Mouse (Mus musculus) layer of hippocampus, postnatal 14 days (tissue): ENCODE measurements around the gene Fam222b. TPM values are rescaled to one million over a fixed set of nuclear protein-coding genes. Genes with fewer than 3 reads are reported as not detected.

Source experiments
- DNase-seq, 2 experiments: peaks; one replicate each; pipeline ENCODE4 v3.0.0; 2021 to 2022; ENCODE audit warnings: low spot score in 2 of 2, mixed read lengths in 1 of 2
- total RNA-seq, 2 experiments: library from RNA; stranded (reverse); gene quantifications; 2 replicates each; pipeline ENCODE4 v1.2.3; 2021

Gene Fam222b
- total RNA-seq, 2 experiments from 2014 or later, result 26.7 to 30.7 TPM

DNA sequence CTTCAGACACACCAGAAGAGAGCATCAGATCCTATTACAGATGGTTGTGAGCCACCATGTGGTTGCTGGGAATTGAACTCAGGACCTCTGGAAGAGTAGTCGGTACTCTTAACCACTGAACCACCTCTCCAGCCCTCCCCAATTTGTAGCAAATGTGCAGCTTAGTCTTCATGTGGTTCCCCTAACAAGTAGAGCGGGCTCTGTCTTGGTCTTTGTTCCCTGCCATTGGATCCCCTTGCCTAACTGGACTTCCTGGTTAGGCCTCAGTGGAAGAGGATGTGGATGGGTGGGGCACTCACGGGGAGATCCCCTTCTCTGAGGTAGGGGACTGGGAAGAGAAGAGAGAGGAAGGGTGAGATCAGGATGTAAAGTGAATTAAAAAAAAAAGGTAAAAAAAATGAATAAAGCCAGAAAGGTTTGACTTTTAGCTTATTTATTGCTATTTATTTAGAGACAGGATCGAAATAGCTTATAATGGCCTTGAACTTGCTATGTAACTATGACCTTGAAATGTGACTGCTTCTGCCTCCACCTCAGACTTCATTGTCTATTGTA is 7.5 kb upstream of the Fam222b start:
- no peak for DNase-seq

GRCm38 (mm10) chr11:78087756-78088281 is 6.6 kb upstream of the Fam222b start:
- DNase-seq, result no peak

- DNase-seq, result no peak
Observed at GRCm38 (mm10) chr11:78094137-78094503, 340 bp upstream of the Fam222b start.

GRCm38 (mm10) chr11:78095144-78095516 is 670 bp downstream of the Fam222b start:
- no peak for DNase-seq

DNA sequence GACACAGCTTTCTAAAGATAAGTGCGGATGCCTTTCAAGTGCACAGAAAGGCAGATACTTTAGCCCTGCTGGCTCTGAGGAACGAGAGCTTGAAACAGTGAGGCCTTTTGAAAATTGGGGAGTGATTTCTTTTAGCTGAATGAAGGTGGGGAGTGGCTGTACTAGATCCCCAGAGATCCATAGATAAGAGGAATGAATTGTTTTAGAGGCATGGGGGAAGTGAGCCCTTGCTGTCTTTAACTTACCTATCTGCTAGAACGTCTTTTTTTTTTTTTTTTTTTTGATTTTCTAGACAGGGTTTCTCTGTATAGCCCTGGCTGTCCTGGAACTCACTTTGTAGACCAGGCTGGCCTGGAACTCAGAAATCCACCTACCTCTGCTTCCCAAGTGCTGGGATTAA is 2.6 kb downstream of the Fam222b start:
- no peak for DNase-seq

- DNase-seq, result no peak
Observed at GRCm38 (mm10) chr11:78100746-78101145, 6.3 kb downstream of the Fam222b start.

GRCm38 (mm10) chr11:78102142-78102541 is 7.7 kb downstream of the Fam222b start:
- DNase-seq, result no peak

DNA sequence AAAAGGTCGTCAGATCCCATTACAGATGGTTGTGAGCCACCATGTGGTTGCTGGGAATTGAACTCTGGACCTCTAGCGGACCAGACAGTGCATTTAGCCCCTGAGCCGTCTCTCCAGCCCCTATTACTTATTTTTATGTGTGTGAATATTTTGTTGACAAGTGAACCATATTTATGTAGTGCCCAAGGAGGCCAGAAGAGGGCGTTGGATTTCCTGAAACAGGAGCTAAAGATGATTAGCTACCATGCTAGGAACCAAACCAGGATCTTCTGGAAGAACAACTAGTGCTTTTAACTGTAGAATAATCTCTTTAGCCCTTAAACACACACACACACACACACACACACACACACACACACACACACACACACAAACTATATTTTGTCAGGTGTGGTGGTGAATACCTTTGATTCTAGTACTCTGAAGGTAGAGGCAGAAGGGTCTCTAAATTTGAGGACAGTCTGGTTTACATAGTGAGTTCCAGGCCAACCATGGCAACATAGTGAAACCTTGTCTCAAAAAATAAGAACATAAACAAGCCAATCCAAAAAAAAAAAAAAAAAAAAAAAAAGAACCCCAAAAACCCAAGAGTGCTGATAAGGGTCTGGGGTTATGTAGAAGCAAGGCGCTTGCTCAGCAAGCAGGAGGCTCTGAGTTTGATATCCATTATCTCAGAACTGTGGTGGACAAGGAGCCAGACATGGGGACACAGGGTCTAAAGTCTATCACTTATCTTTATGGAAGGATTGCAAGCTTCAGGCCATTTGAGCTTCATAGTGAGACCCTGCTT is 8.7 kb downstream of the Fam222b start:
- no peak for DNase-seq

DNA sequence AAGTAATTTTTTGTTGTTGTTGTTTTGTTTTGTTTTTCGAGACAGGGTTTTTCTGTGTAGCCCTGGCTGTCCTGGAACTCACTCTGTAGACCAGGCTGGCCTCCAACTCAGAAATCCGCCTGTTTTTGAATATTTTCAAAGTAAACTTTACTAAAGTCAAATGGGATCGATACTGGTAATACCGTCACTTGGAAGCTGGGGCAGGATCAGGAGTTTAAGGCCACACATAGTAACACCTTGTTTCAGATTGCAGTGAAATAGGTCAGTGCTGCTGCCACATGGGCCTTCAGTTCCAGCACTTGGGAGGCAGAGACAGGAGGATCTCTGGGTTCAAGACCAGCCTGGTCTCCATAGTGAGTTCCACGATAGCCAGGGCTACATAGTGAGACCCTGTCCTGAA is 10.0 kb downstream of the Fam222b start:
- no peak for DNase-seq

- peak in 1 of 2 experiments; percentile 44 for DNase-seq
Observed at GRCm38 (mm10) chr11:78113616-78114015, 19.2 kb downstream of the Fam222b start.

DNA sequence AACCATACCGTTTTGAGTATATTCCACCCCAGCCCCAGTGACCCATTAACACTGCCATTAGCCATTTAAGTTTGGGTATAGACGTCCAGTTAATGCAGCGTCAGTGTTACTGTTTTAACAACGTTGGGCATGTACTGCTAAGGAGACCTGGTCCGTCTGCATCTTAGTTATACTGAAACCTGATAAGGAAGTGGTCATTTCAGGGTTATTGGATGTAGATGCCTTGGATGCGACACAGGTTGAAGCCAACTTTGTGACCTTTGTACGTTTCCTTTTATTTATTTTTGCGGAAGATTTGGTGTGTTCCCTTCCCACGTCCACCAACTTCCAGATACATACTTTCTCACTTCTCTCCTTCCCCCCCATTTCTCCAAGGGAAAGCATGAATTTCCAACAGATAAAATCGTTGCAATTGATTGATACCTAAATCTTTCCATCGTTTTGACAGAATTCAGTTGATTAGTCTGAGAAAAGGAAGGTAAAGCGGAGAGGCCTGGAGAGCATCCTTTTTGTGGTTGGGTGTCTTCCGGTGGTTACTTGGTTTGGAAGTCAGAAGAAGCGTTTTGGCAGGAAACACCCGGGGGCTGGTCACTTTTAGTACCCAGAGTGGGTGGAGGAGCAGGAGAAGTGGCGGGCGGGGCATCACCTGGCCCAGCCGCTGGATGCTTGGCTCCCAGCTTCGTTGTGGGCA is 20.4 kb downstream of the Fam222b start:
- no peak for DNase-seq

DNA sequence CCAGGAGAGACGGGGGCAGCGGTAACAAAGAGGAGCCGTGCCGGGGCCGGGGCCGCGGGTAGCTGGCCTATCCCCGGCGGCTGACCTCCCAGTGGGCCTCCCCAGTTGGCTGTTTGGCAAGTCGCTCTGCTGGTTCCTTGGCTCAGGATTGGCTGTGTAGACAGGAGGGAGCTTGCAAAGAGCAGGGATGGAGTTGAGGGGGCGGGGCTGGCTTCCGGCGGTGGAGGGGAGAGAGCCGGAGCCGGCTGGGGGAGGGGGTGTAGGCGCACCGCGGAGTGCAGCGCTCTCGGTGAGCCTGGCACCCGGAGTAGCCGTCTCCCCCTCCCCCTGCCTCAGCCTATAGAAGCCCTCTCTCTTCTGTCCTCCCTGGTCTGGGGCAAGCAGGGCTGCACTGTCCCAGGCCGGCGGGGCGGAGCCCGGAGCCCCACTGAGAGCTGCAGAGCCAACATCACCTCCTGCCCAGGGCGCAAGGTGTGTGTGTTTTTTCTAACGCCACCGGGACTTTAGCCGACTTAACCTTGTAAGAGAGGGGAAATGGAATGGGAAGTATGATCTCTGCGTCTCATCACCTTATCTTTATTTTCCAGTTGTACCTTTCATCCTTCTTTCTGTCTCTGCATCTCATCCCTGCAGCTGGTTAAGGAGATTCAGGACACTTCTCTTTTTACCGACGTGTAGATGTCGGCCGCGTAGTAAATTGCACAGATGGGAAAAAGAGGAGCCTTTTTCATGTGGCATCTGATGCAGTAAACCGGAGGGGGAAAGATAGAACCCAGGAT is 21.1 kb downstream of the Fam222b start:
- DNase-seq, result peak; percentile 86 to 95

DNA sequence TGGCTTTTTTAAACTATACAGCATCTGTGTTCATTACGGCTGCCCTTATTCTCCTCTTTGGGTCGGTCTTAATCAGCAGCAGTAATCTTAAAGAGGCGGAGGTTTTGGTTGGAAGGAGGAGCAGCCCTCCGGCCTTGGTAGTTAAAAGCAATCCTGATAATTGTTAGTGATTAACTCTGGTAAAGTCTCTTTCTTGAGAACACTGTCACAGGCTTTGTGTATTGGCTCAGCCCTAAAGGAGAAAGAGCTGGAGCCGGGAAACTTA is 21.6 kb downstream of the Fam222b start:
- no peak for DNase-seq

DNA sequence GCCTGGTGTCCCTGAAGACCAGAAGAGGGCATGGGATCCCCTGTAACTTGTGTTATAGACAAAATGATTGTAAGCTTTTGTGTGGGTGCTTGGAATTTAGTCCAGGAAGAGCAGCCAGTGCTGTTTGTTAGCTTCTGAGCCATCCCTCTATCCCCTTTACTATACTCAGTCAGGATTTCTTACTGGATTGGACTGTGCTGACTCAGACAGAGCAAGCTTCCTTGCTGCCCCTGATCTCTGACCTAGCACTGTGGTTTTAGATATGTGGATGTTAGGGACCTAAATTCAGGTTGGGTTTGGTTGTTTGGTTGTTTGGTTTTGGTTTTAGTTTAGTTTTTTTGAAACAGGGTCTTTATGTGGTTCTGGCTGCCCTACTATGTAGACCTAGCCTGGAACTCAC is 24.0 kb downstream of the Fam222b start:
- no peak for DNase-seq

DNA sequence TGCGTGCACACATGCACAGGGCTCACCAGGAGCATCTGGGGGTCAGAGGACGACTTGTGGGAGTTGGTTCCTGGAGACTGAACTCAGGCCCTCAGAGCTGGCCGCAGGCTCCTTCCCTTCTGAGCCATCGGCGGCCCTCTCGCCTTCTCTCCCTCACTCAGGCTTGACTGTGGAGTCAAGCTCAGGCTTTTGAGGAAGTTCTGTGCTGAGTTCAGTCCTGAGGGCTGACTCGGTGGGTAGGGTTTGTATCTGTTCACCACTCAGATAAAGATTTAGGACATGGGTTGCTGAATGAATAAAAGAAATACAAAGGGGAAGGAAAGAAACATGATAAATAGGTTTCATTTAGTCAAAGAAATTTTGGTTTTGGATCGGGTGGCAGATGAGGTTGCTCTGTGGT is 25.4 kb downstream of the Fam222b start:
- no peak for DNase-seq

- DNase-seq, result no peak
Observed at GRCm38 (mm10) chr11:78121176-78121575, 26.7 kb downstream of the Fam222b start.

DNA sequence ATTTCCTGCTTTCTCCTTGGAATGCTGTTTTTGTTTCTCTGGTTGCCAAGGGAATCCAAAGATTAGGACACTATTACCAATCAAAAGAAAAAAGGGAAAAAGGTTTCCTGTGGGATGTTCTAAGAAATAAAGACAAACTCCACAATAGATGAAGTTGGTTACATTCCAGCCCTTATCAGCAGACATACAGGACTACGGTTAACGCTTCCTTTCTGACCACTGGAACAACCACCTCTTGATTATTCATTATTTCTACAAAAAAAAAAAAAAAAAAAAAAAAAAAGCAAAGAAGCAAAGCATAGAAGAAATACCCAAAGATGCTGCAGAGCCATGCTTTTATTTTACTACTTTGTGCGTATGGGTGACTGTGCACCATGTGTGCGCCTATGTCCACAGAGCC is 28.4 kb downstream of the Fam222b start:
- DNase-seq, result no peak

- DNase-seq, result no peak
Observed at GRCm38 (mm10) chr11:78123782-78124181, 29.3 kb downstream of the Fam222b start.

DNA sequence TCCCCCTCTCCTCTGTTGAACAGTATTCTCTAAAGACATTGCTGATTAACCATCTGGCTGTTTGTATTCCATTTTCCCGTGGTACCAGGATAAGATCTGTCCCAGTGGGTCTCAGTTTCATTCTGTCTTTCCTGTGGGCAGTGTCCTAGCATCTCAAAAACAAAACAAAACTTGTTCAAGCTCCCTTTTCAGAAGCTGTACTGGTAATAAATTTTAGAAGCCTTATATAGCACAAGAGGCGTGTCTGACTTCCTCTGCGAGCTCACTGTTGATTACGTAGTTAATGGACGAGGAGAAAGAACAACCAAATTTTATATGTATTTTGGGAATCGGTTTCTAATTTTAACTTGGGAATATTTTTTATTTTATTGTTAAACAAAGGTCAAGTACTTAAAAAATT is 31.2 kb downstream of the Fam222b start:
- no peak for DNase-seq

GRCm38 (mm10) chr11:78126739-78127138 is 32.3 kb downstream of the Fam222b start:
- DNase-seq, result no peak

DNA sequence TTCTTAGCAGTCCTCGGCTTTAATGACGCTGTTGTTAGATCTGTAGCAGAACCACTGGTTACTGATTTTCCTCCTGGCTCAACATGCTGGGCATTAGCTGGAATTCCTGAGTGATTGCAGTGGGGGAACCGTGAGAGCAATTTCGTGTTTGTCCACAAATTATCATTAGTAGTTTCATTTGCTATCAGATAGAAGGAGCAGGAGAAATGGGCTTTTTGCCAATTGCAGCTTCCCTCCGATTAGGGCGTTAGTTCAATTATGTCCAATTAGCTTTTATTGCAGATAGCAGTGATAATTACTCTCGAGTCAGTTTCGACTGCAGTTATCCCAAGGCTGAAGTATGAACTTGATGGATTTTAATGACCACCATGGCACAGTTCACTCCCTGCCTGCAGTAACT is 35.0 kb downstream of the Fam222b start:
- no peak for DNase-seq

DNA sequence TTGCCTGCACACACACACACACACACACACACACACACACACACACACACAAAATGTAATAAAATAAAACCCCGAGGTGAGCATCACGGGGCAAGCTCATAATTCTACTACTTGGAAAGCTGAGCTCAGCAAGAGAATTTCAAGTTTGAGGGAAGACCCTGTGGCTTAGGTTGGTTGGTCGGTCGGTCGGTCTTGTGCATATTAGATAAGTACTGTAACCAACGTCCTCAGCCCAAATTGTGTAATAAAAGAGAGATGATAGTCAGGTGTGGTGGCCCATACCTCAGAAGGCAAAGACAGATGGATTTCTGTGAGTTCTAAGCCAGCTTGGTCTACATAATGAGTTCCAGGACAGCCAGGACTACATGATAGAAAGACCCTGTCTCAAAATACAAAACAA is 39.5 kb downstream of the Fam222b start:
- no peak for DNase-seq
